Mouse (Mus musculus) c-Kit-positive CD71-negative TER-119-negative erythroid progenitor cells, embryonic 14.5 days (primary cell): ENCODE results near the gene Rgmb.

Experiments
- DNase-seq: peaks from one replicate; pipeline ENCODE4 v3.0.0-alpha.2; 2013; ENCODE audit warnings: low read depth

Rgmb gene

DNA sequence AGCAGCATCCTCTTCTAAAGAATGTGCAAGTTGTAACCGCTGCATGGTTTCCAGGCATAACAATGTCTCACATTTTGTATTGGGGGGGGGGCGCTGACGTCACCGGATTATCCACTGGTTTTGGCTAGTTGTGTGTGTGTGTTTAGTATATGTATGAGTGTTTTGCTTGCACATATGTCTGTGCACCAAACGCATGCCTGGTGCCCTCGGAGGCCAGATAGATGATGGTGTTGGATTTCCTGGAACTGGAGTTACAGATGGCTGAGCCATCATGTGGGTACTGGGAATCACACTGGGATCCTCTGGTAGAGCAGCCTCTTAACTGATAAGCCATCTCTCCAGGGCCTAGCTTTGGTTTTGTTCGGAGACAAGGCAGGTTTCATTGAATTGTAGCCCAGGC, 8.5 kb downstream of the Rgmb start:
- DNase-seq: no peak

DNA sequence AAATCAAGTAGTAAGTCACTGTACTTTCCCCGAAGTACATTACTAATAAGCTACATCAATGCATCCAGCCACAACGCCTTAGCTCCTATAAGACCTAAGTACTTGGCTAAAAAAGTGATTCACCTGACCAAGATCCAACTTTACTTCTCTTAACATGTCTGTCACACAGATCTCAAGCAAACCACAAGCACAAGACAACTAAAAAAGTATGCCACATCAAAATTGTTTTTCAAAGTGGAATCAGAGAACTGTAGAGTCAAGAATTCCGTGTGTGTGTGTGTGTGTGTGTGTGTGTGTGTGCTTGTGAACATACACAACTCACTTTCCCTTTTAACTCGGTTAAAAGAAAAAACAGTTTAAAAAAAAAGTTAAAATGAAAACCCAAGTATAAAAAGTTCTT, 9.1 kb downstream of the Rgmb start:
- no peak for DNase-seq

DNA sequence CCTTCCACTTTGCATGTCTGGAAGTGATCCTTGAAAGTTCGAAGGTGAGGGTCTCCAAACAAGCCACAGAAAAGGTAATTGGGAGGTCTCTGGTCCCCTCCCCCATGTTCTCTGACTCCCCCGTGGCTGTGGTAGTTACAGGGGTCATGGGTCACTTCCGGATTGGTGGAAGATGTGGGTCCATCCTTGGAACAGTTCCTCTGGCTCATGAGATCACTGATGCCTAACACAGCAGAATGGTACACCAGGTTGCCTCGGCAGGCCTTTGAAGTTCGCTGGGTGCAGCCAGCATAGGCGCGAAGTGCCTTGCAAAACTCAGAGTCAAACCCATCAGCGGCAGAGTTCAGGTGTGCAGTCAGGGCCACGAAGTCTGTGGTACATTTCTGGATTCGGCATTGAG, 10.1 kb downstream of the Rgmb start:
- DNase-seq: no peak

DNA sequence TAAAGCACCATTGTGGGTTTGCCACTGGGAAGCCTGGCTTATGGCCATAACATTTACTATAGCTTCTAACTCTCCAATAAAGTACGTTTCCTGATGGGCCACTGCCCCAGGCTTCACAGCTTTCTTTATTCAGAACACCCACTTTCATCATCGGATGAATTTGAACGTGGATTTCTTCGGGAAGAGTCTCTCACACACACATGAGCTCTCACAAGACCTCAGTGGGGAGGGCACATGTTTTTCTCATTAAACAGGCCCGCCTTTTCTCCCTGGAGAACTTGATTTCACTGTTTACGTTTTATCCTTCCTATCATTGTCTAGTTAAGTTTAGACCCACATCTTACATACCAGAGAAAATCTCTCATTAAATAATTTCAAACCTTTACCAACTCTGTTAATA, 10.7 kb downstream of the Rgmb start:
- DNase-seq: no peak

DNA sequence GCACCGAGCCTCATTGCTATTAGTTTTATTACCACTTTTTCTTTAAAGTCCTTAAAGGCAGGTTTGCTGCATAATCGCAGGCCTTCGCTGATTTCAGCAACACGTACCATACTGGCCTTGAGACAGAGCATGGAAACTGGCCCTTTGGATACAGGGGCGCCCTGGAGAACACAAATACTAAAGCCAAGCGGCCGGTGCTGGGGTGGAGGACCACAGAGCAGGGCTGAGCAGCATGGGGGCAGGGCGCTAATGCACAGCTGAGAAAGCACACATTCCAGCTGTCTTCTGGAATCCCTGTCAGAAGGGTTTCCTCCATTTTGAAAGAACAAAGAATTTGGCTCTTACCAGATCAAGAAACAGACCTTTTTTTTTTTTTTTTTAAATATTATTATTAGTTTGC, 12.5 kb downstream of the Rgmb start:
- DNase-seq: no peak

DNA sequence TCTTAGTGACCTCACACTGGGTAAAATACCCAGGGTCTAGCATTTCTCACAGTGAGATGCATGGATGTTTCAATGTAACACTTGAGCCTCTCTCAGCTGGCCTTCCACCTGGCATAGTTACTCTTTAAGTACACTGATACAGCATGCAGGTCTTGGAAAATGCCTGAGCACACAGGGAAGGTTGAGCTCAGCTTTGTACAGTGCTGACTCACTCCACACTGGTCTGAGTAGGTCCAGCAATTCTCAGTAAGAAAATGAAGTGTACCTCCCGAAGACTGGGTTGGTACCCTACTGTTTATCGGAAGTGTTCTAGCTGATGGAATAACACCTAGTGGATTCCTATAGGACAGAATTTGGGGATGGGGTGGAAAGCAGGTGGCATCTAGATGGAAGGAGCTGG, 13.2 kb downstream of the Rgmb start:
- no peak for DNase-seq

DNA sequence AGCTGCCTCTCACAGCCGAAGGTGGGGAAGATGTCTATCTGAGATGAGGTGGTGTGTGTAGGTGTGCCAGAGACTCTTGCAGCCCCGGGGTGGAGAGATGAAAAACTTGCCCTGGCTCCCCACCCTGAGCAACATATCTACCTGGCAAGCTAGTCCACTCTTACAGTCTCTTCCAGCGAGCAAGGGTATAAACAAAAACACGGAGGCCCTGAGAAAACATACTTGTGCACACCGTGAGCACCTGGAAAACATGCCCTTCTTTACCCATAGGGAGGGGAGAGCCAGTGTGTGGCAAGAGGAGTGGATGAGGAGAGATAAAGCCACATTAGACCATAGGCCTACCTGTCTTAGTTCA, 13.8 kb downstream of the Rgmb start:
- DNase-seq: no peak

DNA sequence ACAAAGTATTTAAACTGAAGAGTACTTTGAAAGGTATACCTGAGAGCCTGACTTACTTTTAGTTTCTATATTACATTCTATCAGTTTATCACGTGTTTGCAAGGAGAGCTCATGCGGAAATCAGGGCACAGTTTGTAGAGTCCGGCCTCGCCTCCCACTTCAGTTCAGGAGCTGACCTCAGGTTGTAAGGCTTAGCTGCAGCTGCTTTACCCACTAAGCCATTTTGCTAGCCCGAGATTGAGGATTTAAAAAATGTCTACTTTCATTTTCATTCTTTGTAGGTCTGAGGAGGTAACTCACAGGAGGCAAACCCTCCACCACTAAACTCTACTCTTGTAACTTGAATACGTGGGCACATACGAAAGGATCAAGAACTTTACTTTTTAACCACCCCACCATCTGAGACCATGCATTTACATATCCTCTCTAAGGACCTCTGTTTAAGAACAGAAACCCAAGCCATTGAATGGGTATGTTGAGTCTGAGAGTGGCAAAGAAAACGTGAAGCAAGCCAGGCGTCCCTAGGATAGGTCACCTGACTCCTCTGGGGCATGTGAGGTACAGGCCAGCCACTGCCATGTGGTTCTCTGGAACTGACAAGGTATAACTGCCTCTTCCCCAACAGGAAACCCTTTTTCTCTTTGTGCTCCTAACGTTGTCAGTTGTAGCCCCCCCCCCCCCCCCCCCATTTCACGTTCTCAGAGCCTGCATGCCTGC, 14.3 kb downstream of the Rgmb start:
- DNase-seq: no peak

DNA sequence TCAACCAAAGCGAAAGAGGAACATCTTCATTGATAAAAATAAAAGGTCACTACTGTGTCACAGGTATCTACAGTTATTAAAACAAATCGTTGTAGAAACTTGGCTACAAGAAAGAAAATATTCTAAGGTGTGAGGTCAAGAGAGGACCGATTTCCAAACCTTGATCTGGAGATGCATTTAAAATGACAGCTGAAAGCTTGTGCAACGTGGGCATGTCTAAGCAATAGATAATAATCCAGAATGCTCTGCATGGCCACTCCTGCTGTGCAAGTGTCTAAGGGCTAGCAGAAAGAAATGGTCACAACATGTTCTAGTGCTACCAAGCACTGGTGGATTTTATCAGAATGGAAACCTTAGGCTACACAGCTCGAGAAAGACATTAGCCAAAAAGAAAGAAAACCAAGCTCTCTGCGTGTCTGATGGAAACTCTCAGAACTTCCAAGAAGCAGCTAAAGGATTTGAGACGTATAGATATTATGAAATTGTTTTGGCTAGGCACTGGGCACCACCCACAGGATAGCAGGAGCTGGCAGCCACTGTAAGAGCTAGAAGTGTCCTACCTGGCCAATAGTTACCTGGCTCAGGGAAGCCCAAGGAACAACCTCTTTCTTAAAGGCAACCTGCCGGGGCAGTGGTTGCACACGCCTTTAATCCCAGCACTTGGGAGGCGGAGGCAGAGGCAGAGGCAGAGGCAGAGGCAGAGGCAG, 15.4 kb downstream of the Rgmb start:
- DNase-seq: no peak

DNA sequence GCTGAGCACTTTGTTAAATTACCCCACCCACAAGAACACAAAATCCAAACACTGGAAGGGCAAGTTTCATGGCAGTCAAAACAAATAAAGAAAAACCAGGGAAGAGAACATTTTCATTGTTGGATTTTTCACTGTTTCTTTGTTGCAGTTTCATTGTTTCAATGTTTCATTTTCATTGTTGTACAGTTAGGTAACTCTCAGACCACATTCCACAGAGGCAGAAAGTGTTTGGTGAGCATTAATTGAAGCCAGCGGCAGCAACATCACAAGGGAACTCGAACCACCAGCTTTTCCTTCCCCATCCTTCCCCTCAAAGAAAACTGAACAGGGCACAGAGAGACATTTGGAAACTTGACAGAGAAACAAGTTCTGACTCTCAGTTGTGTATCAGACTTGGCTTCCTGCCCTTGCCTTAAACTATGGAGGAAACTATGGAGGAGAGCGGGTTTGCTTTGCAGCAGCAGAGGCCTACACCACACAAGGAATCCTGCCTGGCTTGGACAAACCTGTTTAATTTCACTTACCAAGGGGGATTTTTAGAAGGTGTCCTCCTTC, 17.1 kb downstream of the Rgmb start:
- DNase-seq: no peak

DNA sequence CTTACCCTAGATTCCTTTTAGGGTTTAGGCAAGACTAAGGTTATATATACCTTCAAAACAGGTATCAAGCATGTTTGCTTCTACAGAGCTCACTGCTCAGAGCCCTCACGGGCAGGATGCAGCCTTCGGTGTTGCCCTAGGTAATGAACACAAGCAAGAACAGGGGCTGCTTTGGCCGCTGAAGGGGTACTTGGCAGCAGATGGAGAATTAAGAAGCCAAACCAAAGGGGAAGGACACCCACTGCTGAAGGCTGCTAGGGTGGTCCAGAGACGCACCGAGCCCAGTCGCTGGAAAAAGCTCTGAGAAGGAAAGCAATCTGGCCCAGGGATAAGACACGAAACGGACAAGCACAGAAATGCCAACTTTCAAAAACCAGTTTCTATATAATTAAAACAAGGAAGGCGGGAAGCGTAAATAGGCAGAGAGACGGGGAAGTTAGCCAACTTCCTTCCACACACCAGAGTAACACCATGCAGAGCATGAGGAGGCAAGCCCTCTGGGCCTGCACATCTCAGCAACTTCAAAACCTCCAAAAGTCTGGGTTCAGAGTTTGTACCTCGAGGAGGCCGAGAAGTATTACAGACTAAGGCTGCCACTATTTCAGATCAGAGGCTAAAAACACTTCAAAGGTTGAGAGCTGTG, 18.6 kb downstream of the Rgmb start:
- no peak for DNase-seq

DNA sequence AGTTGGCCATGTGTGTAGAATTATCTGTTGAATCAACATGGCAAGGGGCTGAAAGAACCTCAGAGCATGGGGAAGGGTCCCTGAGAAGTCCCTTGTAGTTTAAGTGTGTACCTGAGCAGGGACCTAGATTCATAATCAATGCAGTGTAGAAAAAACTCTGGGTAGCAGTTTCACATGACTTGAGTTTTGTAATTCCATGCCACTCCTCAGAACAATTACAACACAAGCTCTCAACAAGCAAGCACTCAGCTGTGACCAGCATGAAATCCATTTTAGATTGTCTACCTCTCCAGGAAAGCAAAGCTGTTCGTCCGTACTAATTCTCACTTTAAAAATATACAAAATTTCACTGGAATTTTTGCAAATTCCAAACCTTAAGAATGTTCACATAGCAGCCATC, 20.9 kb downstream of the Rgmb start:
- DNase-seq: no peak

DNA sequence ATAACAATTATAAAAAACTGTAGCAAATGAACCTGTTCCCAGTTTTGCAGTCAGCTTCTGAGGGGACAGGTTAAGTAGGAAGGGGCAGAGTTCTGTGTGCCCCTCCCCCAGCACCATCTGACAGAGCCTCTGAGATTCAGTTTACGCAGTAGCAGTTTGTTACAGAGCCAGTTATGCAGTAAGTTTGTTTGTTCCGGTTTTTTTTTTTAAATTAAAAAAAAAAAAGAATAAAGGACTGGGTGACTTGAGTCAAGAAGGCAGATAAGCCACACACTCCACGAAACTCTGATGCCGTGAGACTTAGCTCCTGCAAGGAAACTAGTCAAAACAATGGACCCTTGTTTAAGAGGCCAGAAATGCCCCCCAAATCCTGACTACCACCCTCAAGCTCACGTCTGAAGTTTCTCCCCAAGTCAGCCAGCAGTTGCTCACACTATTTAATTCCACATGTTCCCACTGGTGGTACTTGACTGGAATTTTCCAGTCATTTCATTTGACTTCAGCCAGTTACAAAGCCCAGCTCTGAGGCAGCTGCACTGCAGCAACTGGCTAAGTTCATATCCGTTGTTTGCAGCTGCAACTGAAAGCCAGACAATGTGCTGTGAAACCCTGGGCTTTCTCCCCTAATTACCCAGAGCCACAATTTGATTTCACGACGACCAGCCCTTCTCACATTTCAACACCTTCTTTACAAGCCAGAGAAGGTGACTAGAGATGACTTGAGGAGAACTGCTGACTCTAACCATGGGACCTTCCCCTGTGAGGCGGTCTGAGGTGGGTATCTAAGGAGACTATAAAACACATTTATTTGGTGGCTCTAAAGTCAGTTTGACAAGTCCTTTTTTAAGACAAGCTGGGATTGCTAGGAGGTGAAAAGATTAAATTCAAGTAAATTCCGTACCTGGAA, 22.1 kb downstream of the Rgmb start:
- DNase-seq: no peak

DNA sequence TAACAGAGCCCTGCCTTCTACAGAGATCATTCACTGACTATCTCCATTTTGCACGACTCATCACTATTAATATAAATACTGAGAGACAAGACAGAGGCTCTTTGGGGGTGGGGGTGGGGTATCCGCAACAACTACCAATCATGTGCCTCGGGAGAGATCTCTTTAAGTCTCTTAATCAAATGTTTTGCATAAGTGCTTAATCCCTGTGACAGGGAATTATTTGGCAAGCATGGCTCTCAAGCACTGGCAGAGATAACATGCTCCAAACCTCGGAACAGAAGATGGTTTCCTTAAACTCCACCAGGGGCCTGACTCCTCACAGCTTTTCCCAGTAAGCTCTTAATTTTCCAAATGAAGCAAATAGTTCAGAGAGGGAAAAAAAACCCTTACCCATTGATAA, 22.8 kb downstream of the Rgmb start:
- no peak for DNase-seq

DNA sequence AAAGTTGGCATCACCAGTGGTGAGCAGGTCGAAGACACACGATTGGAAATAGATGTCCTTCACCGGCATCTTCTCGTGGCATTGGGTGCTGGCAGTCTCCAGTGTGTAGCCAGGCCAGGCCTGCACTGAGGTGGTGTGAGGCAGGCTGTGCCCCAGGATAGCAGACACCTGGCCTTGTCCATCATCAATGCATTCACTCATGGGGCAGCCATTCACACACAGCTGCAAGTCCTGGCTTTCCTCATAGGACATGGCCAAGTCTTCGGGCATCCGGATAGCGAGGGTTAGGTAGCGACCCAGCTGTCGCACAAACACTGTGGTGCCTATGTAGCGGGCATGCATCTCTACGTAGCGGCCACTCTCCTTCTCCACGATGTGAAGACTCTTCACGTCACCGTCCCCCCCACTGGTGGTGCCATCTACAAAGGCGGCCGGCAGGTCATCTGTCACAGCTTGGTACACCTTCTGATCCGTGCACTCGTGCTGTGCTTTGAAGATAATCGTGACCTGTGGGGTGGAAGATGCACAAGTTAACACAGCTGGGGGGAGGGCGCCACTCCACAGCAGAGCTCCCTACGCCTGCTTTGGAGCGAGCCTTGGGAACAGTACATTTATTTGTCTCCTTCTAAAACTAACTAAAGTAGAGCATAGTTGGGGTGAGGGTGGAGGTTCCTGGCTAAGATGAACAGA, 23.4 kb downstream of the Rgmb start:
- no peak for DNase-seq

DNA sequence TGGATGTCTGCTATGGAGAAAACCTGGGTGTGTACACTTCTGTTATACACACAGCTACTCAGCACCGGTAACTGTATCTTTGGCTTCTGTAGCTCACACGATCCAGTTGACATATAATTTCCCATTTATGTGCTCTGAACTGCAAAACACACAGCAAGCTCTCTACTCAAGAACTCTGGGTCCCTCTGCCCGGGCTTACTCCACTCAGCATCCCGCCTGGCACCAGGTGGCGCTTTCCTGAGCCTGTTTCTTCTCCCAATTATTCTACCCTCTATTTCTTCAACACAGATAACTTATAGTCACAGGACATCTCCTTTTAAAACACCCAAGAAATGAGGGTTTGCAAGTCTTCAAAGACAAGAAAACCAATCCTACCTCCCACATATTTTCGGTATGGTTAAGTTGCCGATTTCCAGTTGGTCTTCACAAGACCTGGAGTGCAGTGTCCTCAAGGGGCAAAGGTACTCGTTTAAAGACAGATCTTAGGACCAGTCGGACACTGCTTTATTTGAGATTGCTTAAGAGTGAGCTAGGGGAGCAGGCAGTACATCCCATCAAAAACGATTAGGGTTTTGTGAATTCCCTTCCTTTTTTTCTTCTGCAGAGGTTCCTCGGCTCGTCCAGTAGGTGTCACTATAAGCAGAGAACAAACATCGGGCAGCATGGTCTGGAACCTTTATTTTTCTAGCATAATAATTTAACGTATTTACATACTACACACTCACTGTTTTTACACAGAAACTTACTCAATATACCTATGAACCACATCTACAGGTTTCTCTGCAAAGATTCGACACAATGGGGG, 26.6 kb downstream of the Rgmb start:
- no peak for DNase-seq

DNA sequence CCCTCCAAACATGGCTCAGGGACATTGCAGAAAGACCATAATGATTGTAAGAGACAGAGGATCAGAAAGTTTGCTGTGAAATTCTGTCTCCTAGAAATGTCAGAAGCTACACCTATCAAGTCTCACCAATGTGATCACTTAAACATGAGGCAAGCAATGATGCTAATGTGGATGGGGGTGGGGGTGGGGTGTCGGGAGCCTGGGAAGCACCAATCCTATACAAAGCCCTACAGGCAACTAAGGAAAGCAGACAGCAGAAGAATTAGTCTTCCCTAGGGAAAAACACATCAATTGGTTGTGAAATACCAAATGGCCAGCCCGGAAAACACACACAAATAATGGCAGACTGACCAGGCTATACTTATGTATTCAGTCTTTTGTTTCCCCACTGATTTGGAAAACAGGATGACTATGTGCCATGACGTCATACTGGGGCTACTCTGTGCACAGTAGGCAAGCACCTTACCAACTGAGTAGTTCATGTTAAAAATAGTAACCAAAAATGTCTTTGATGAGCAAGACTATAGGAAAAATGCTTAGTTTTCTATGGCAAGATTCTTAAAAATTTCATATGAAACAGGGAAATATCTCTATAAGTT, 31.5 kb downstream of the Rgmb start:
- DNase-seq: no peak

DNA sequence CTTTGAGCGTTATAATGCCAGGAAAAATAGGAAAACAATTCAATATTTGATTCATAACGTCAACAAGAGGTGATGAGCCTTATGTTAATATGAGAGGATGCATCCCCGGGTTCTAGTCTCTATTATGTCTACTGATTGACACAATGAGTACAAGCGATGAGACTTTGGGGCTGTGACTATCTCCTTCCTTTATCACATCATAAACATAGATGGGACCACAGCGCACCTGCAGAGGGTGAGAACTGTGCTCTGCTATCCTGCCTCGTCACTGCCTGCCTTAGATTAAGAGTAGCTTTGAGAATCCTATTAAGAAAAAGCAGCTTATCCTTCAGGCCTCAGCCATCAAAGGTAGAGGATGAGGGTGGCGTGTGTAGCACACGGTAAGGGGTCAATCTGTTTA, 40.1 kb downstream of the Rgmb start:
- no peak for DNase-seq

DNA sequence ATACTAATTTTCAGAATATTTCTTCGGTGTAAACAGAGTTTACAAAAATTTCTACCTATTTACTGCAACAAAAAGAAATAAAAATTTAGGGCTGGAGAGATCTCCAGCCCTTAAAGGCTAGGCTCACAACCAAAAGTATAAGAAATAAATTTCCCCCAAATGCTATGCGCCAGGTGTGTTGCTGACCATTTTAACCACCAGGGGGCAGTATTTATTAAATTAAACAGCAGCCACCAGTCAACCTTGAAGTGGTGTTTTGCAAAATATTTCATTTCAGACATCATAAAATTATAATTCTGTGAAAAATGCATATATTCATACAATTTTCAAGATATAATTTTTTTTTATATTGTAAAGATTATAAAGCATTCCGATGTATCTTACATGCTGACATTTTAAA, 43.8 kb downstream of the Rgmb start:
- peak; percentile 28 for DNase-seq

DNA sequence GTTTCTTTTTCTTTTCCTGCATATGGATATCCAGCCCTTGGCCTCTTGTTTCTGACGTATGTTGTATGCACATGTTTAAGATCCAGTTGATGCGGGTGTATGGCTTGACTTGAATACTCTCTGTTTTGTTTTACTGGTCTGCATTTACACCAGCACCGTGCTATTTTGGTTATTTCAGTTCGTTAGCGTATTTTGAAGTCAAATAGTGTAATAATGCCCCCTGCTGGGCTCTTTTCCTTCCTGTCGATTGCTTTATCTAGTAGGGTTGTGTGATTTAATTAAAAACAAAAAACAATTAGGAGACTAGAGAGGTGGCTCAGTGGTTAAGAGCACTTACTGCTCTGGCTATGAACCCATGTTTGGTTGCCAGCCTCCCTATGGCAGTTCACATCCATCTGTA, 52.9 kb downstream of the Rgmb start:
- peak; percentile 22 for DNase-seq
